Mouse (Mus musculus) retina, adult 2 months (tissue): ENCODE measurements around the gene Src.

Experiments
- DNase-seq: peaks from one replicate; pipeline ENCODE4 v3.0.0-alpha.2; 2012; ENCODE audit warnings: low read depth, low spot score

Src gene

DNA sequence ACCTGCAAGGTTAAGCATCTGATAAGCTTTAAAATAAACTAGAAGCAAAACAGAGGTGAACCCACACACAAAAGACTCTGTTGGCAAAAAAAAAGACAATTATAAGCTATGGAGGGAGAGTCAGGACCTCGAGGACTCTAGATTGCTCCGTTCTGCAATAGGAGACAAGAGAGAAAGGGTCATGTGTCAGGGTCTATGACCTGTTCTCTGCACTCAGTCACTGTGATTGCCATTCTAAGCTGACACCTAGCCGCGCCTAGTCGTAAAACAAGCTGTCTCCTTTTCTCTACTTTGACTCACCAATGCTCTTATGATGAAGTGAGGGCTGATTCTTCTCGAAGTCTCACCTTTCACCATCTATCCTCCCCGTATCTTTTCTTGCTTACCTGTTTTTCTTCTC lies 5.7 kb upstream of the Src start:
- DNase-seq, result no peak

DNA sequence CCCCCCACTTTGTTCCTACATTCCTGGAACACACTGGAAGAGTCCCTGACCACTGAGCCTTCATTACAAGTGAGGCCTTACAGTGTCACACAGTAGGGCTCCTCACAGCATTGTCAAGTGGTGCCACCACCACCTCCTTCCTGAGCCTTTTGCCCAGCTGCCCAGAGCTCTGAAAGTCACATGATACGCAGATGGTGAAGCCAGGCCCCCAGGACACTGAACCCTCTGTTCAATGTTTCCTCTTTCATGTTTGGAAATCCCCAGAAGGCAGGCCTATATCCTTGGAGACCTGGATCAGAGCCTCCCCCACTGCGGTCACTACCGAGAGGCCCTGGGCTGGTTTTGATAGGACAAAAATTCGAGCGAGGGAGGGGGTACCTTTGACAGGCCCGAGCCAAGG lies 1.0 kb upstream of the Src start:
- no peak for DNase-seq

DNA sequence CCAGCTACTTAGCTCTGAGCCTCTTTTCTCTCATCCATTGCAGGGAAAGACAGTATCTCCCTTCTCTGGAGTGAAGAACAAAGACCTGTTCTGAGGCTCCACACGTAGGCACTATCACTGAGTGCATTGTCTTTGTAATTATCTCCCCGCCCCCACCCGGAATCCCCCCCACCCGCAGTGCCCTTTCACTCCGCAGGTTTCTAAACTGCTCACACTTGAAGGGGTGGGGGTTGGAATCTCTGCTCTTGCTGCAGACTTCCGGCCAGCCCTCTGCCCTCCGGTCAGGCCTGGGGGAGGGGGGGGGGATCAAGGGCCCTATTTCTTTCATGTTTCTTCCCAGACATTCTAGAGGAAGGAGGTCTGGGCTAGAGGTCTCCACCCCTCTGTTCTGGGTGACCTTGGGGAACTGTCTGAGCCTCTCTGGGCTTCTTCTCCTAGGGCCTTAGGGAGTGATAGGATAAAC lies 396 bp downstream of the Src start:
- no peak for DNase-seq

DNA sequence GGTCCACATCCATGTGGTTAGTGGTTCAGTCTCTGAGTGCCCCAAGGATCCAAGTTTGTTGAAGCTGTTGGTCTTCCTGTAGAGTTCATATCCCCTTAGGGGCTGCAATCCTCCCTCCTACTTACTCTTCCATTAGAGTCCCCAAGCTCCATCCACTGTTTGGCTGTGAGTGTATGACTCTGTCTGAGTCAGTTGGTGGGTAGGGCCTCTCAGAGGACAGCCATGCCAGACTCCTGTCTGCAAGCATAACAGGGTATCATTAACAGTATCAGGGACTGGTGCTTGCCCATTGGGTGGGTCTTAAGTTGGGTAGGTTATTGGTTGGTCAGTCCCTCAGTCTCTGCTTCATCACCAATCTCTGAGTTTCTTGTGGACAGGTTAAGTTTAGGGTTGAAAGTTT lies 1.3 kb downstream of the Src start:
- DNase-seq, result no peak

DNA sequence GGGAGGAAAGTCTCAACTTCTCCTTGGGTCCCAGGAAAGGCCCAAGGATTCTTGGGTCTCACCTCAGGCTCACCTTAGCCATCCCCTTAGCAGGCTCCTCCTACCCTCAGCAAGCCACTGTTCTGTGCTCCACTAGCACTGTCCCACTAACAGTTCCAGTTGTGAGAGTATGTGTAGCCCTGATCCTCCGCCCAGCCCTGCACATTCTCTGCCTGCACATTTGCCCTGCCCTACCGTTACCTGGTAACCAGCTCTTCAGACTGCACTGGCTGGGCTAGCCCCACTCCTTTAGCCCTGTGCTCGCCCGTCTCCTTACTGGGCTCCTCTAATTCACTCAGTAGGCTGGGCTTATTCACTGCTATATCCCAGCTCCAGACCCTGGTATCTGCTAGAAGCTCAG lies 2.2 kb downstream of the Src start:
- DNase-seq, result no peak

DNA sequence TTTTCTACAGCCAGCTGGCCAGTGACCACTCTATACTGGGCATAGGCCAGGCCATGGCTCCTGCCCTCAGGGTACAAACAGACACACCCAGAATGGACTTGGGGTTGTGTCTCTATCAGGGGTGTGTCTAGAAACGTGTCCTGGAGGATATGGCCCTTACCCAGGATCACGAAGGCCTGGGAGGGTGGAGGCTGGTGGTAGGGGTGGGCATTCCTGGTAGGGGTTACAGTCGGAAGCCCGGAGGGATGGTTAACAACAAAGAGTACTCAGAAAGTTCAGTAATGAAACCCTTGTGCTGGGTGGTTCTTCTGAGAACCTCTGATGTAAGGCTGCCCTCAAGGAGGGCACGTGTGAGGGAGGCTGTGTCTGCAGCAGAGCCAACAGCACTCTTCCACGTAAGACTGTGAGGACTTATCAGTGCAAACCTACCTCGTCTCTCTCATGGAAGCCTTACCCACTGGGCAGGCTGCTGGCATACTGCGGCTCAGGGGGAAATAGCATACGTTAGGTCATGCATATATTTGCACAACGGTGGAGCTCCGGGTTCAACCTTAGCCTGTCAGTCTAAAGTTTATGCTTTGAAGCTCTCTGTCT lies 3.9 kb downstream of the Src start:
- no peak for DNase-seq

DNA sequence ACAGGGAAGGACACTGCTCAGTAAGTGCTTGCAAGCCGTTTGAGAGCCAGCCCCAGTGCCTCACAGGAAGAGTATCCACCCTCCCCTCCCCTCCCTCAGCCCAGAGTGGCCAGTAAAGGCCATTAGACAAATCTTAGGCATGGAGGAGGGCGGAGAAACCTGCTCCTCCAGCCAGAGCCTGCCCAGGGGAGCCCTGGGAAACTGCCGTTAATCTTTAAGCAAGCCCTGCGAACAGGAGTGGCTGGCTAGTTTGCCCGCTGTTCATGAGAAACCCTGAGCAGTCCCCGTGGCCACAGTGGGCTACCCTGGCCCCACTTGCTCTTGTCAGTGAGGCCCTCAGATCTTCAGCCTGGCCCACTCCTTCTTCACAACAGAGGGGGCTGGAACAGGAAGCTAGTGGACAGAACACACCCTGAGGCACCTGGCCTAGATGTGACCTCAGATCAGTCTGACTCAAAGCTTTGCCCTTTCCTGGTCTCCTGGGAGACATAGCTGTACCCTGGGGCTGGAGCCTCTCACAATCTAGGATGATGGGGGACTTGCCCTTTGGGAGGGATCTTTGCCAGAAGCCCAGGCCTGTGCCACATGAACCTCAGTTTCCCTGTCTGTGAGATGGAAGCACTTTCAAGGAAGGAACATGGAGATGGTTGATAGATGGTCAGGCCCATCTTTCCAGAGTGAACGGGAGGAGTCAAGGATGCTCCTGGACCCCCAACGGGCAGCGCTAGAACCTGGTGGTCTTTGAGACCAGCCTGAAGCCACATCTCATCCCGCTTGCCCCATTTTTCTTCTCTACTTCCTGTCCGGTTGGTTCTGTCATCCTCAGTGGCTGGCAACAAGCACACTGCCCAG lies 4.8 kb downstream of the Src start:
- no peak for DNase-seq

DNA sequence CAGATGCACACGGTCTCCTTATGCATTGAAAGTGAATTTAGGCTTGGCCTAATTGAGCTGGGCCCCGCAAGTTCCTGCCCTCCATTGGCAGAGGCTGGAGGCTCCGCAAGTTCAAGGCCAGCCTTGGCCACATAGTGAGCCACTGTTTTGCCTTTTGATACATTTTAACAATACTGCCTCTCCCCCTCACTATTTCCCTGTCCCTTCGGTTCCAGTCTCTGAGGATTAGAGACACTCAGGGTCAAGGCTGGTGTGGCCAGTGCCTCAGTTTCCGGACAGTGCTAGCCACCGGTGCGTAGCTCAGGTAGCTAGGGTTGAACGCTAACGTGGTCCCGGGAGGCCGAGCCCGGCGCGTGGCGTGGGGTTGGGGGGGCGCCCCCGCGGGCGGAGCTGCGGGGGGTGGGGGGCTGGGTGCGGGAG lies 5.5 kb downstream of the Src start:
- no peak for DNase-seq

DNA sequence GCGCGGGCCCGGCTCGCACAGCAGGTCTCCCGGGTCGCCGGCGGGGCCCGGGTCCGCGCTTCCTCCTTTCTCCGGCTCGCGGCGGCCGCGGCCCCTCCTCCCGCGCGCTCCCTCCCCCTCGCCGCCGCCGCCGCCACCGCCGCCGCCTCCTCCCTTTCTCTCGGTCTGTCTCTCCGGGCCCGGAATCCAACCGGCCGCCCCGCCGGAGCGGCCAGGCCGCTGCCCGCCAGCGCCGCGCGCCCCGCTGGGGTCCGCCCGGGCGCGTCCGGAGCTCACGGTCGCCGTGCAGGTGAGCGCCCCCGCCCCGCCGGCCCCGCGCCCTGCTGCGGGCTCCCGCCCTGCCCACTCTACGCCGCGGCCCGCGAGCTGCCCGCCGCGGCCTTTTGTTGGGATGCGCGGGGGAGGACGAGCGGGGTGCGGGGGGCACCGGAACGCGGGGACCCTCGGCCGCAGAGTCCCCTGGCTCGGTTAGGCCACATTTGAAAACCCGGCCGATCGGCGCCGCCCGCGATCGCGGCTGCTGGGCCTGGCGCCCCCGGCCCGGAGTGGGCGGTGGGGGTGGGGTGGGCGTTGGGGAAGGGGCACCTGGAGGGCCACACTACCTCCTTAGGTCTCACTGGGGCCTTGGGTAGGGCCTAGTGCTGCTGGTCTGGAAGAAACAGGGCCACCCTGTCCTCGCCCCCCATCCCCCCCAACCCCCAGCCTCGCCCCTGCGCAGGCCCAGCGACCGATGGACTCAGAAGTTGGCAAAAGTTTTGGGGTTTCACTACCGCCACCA lies 6.1 kb downstream of the Src start:
- no peak for DNase-seq

DNA sequence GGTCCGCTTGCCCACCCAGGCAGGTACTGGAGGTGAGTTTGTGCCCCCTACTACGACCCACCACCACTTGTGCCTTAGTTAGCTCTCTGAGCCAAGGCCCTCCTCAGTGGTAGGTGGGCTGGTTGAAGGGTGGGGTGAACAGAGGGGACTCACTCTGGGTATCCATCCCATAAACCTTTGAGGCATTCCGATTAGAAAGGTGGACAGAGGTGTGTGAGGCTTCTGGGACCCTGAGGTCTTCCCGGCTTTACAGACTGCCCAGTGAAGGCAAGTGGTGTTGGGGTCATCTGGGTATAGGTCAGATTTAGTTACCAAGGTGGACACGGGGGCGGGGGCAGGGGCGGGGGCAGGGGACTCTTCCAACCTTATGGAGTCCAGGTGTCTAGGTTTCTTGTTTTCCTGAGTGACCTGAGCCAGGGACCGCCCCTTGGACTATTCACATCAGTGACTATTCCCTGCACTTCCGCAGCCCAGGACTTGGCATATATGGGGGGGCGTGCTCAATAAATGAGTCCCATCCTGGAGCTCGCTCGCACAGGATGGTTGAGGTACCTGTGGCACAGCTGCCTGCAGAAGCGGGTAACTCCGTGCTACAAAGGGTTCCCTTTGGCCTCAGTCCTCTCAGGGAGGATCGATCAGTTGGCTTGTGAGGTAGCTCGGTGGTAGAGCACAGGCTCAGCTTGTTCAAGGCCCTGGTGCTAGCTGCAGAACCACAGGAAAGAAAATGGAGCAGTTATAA lies 6.8 kb downstream of the Src start:
- DNase-seq, result no peak

DNA sequence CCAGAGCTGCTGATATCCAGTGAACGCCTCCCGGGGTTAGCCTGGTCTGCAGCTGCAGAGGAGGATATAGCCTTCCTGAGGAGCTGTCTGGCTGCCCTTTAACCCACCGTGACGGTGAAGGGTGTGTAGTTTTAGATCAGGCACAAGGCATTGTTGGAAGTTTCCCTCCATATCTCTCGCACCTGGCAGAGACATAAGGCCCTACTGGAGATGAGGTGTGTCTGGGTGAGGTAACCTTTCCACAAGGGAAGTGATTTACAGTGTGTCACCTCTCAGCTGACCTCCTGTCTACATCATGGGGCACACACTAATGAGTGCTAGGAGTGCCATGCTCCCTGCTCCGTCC lies 7.4 kb downstream of the Src start:
- DNase-seq, result no peak

DNA sequence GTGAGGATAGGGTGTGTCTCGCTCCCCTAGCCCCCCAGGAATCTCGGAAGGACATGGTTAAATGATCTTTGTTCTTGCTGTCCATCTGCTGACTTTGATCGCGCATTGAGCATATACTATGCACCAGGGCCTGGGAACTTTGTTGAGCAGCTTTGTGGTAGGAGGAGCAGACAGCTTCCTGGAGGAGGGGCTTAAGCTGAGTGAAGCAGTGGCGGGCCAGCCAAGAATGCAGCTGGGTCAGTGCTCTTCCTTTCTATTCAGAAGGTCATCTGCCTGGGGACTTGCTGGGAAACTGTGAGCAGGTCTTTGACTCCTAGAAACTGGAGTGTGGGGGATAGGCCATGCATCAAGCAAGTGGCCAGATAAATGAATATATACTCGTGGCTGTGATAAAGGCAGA lies 7.9 kb downstream of the Src start:
- DNase-seq, result no peak

DNA sequence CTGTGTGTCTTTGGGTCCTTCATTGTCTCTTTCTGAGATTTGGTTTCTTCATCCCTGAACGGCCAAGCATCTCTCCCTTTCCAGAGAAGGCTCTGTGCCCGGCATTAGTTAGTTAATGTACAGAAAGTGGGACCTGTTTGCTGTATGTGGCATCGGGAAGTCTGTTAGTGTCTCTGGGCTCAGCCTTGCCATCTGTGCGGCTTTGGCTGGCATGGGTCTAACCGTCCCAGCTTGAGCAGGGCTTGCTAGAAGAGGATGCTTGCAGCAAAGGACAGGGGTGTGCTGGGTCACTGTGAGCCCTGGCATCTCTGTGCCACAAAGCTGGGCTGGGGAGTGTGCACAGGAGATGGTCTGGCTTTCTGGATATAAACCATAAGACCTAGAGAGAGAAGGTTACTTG lies 8.9 kb downstream of the Src start:
- DNase-seq, result no peak

DNA sequence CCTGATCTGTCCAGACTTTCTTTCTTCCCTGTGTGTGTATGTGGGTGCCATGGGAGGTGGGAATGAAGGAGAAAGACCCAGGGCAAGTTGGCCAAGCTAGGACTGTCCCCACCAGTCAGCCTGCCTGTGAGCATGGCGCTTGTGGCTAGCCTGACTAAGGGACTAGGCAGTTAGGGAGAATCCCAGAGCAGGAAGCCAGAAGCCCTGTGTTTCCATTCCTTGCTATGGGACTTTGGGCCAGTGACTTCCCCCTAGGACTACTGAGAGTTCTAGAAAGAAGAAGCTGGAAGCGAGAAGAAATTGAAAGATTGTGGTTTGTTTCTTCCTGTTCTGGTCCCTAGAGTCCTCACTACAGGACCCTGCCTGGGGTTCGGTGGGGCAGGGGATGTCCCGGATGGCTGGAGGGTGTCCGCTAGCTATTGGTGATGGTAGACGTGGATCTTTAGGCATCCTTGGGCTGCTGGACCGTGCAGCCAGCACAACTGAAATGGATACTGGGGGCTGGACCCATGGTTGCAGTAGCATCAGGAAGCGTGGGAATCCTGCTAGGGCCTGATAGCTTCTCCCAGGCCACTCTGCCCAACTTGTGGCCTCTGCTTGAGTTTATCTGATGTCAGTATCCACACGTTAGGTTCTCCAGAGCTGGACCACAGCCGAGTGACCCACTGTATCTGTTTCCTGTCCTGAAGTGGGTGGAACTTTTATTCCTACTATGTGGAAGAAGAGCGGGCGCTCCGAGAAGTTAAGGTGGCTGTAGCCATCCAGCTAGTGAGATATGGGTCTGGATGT lies 10.3 kb downstream of the Src start:
- no peak for DNase-seq

DNA sequence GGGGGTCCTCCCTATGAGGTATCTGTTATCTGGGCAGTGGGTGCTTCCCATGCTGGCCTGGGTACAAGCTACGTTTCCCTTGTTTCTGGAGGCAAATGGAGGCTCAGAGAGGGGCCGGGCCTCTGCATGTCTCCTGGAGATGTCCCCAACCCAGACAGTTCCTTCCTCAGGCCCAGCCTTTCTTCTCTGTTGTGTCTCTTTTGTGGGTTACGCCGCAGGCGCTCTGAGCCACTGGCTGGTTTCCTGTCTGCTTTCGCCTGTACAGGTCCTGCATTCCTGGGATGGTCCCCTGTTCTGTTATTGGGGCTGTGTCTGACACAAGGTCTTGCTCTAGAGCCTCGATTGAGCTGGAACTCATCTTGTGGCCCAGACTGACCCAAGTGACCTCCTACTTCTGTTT lies 11.5 kb downstream of the Src start:
- no peak for DNase-seq

DNA sequence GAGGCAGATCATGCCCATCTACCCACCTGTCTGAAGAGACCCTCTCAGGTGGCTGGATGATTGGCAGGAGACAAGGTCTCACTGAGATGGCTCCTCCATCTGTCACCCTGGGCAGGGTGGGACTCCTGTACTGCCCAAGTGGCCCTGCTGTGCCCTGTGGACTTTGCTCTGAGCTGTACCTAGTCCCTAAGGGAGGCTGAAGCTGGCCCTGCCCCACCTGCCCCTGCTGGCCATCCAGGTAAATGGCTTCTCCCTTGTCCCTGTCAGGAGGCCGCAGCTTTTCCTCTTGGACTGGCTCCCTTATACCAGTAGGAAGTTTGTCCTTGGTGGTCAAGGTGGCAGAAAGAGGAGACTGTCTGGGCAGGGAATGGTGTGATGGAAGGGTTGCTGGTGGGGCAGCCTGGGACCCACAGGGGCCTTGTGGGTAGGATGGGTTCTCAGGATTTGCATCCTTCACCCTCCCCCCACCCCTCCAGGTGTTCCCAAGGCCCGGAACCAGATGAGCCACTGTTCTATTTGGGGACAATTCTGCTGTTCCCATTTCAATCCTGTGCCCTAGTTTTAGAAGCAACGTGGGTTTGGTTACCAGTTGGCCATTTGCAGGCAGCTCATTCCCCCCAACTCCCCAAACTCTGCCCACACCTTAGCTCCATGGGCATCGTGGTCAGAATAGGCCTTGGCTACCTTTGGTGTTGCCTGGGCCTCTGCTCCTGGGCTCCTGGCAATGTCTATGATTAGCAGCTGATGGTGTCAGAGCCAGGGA lies 12.6 kb downstream of the Src start:
- DNase-seq, result no peak

DNA sequence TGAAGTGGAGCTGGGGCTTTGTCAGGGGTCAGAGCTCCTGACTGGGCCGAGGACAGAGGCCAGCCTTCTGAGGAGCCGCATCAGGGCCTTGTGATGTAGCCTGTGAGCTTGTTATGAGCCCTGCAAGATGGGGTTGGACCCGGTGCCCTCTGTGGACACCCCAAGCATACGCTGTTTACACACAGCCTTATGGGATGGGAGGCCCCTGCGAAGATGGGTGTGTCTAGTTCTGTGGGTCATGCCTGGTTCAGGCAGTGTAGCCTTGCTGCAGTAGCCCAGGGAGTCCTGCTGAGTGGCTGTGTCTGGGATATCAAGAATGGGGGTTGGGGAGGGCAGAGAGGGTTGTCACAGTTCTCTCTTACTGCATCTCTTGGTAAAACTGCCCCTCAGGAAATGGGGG lies 13.7 kb downstream of the Src start:
- DNase-seq, result no peak

DNA sequence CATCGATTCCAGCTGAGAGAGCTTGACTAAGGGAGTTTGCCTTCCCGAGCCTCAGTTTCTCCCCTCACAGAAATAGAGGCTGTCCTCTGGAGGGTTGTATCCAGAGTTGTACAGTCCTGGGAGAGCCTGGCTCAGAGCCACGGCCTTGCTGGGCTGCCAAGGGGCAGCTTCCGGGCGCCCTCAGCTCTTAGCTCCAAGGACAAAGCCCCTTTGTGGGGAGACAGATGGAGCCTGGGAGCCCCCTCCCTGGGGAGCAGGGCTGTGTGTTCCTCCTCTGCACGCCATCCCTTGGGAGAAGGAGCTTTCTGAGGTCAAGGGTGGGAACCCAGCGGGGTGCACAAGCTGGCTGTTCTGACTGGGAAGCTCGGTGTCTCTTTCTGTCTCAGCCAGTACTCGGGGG lies 14.2 kb downstream of the Src start:
- no peak for DNase-seq

DNA sequence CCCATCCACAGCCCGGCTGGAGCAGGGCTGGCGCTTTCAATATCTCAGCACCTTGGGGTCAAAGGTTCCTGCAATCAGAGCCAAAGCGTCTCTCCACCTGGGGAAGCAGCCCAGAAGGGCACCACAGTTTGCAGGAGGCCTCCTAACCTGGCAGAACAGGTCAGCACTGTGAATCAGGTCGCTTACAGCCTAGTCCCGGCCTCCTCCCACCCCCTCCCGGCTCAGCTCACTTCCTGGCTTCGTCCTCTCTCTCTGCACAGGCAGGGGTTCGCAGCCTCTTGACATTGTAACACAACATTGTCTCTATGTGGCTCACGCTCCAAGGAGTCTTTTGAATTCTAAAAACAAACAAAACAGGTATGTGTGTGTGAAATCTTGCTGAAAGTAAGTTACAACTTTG lies 15.8 kb downstream of the Src start:
- DNase-seq, result no peak

DNA sequence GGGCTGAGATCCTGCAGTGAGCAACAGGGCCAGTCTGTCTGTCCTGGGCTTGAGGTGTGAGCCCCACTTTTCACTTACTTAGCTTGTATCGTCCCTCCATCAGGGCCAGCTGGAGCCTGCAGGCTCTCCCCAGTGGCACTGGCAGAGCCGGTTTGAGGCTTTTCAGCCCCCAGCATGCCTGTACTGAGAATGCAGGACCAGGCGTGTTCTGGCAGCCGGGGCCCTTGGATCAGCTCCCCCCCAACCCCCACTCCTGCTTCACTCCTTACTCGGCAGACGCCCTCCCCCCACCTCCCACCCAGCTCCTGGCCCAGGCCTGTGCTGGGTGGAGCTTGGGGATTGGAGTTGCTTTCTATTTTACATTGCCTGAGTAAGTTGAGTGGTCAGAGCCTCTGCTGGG lies 16.3 kb downstream of the Src start:
- no peak for DNase-seq

DNA sequence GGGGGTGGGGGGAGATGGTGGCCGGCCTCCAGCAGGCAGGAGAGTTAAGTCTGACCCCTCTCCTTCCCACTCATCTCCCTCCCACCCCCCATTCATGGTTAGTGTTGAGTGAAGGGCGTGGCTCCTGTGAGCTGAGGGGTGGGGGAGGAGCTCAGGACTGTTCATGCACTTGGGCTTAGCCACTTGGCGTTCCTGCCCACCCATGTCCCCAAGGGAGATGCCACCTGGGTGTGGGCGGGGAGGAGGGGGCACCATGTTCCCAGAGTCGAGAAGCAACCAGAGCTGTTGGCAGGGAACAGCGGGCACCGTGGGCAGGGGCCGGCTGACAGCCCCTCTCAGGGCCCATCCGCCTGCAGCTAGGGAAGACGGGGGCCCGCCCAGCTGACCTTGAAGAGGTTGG lies 18.3 kb downstream of the Src start:
- no peak for DNase-seq
